Mouse (Mus musculus) T-helper 2 cell (primary cell): ENCODE measurements around the gene Ap1s2.

Experiments
- in situ Hi-C: fragments of 300-600 bp; cut with MboI, MseI; formaldehyde crosslinking; loops from one replicate; pipeline ENCODE4 v1.15.1; 2025; ENCODE audit warnings: high pct_unique_total_duplicates

Gene Ap1s2

GRCm38 (mm10) chrX:163958467-163958875 is 49.7 kb downstream of the Ap1s2 start, which contains the start of gene Zrsr2:
Zrsr2 (minus strand) TSS chrX:163958661.
- in situ Hi-C loops: no loop called here

GRCm38 (mm10) chrX:163981092-163981491 is 72.3 kb downstream of the Ap1s2 start:
- in situ Hi-C loops: no loop called here

- in situ Hi-C loops: no loop called here
Measured at GRCm38 (mm10) chrX:163981500-163981899, 72.7 kb downstream of the Ap1s2 start.

GRCm38 (mm10) chrX:163982129-163982528 is 73.3 kb downstream of the Ap1s2 start:
- in situ Hi-C loops: no loop called here
